Mouse (Mus musculus): ENCODE results near the gene Prss16. TPM values are rescaled to one million over a fixed set of nuclear protein-coding genes. Genes with fewer than 3 reads are reported as not detected.

Prss16 gene
- under 1 TPM in 1 of 2 experiments, not detected in 1; 0.46 TPM for total RNA-seq (2021)
- long read RNA-seq, experiment 1: 0 reads
- long read RNA-seq, experiment 2: 0 reads

GRCm38 (mm10) chr13:22009642-22010041 lies at the start of gene Prss16:
Gene Prss16 (minus strand): TSS chr13:22009742.
- no peak for DNase-seq (ENCODE audit: low spot score in 2 of 2)

DNA sequence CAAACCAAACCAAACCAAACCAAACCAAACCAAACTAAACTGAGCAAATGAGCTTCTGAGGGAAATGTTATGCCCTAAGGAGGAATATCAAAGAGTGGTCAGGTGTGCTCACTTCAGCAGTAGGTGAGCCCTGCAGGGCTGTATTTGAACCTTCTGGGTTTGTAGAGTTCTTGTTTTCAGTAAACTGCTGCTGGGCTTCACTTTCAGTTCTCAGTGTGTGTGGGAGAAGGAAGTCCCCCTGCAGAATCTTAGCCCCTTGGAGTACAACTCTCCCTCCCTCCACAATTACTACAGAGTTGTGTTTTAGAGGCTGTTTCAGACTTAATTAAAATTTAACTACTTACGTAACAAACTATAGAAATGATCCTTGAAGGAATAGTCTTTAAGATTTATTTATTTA lies 44.2 kb upstream of the Prss16 start:
- DNase-seq (ENCODE audit: low spot score in 2 of 2): no peak

DNA sequence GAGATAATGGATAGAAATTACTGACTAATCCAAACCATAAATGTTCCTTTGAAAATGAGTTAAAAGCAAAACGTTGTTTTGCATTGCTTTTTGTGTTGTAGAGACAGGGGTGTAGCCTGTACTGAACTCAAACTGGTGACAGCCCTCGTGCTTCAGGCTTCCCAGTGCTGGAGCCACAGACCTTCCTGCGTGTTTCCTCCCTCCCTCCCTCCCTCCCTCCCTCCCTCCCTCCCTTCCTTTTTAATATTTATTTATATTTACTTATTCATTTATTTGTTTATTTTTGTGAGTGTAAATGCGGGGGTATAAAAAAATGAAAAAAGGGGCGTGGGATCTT lies 41.9 kb upstream of the Prss16 start:
- no peak for DNase-seq (ENCODE audit: low spot score in 2 of 2)

DNA sequence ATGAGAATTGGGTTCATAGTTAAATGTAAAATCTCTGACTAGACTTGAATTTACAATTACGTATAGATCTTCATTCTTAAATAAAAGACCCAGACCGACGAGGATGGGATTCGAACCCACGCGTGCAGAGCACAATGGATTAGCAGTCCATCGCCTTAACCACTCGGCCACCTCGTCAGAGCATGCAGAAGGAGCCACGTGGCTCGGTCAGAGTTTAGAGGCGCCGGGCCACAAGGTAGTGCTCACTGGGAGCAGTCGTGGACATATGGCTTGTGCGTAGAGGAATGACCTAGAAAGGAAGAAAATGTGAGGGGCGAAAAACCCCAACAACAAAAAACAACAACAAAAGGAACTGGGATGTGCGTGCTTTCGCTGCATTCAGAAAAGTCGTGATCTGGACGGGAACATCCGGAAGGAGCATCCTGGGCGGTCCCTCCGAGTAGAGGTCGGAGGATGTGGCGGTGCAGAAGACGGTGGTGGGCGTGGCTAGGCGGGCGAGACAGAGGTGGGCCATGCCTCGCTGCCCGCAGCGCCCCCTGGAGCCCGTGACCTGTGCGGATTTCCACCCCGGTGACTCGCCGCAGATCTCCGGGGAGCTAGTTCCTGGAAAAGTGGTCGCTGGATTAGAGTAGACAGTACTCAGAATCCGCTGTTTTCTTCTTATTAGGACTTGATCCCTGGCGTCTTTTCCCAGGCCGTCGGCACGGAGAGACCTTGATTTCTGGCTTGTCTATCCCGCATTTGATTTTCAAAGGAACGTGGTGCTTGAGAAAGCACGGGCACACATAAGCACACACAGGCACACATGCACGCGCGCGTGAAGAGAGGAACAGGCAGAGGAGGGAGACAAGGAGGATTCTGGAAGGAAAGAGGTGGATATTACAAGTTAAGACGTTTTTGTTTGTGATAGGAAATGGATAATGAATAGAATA lies 41.3 kb upstream of the Prss16 start:
- DNase-seq (ENCODE audit: low spot score in 2 of 2): peak; percentile 90 to 93

GRCm38 (mm10) chr13:22049737-22050440 lies 40.3 kb upstream of the Prss16 start:
- DNase-seq (ENCODE audit: low spot score in 2 of 2): peak in 1 of 2 experiments; percentile 18

GRCm38 (mm10) chr13:22049041-22049440 lies 39.5 kb upstream of the Prss16 start:
- no peak for DNase-seq (ENCODE audit: low spot score in 2 of 2)

DNA sequence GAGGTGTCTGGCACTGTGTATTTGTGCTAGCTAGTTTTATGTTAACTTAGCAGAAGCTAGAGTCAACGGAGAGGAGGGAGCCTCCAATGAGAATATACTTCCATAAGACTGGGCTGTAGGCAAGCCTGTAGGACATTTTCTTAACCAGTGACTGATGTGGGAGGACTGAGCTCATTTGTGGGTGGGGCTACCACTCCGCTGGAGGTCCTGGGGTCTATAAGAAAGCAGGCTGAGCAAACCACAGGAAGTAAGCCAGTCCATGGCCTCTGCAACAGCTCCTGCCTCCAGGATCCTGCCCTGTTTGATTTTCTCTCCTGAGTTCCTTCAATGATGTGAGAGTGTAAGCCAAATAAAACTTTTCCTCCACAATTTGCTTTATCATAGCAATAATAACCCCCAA lies 35.8 kb upstream of the Prss16 start:
- no peak for DNase-seq (ENCODE audit: low spot score in 2 of 2)

DNA sequence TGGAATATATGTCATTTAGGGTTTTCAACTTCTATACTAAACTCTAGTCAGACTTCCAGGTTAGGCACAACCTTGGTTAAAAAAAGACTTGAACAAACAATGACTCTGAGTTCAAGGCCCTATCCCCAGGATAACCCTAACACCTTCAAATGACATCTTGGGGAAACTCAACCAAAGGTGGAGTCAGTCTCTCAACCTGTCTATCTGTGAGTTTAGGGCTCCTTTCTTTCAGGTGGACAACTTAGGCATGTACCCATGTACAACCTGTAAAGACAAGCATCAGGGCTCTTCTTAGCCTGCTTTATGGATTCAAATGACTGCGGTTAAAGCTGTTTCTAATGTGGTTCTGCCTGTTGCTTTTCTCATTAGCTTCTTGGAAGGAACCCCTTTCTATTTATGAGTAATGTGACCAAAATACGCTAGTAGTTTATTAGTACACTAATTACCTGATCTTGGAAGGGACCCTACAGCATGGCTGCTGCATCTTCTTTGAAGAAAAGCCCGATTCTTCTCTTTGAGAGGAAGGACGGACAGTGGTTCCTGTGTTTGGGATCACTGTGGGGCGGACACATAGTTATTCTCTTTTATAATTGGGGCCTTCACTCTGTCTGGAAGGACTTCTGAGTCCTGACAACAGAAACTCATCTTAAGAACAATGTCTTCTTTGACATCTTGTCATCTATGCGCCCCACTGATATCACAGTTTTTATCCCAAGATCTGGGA lies 35.1 kb upstream of the Prss16 start:
- no peak for DNase-seq (ENCODE audit: low spot score in 2 of 2)

DNA sequence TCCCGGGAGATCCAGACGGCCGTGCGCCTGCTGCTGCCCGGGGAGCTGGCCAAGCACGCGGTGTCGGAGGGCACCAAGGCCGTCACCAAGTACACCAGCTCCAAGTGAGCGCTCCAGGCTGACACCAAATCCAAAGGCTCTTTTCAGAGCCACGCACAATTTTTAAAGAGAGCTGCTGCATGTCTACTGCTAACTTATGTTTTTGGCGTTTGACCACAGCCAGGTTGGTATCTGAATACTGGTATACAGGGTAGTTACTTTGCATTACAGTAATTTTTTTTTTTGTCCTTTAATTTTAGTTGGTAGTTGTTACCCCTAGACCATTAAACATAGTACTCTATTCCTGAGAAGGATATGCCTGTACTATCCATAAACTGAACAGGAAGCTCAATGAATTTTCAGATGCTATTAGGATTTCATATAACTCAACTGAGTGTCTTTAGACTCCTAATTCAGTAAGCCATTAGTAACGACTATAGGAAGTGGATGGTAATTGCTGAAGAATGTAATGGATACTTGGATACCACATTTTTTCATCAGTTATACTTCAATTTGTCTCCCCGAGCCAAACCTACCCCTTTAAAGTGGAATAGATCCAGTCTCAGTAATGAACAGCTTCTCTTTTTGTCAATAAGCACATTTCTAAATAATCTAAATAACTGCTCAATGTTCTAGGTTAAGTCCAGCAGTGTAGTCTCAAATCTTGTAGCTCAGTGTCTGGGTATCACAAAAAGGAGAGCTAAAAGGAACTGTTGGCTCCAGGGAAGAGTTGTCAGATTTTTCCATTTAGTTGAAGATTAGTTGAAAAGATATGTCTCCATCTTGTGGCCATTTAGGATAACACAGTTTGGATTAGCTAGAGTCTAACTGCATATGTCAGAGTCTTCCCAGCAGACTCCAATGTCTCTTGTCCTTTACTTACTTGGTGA lies 34.2 kb upstream of the Prss16 start:
- DNase-seq (ENCODE audit: low spot score in 2 of 2): peak in 1 of 2 experiments; percentile 76

DNA sequence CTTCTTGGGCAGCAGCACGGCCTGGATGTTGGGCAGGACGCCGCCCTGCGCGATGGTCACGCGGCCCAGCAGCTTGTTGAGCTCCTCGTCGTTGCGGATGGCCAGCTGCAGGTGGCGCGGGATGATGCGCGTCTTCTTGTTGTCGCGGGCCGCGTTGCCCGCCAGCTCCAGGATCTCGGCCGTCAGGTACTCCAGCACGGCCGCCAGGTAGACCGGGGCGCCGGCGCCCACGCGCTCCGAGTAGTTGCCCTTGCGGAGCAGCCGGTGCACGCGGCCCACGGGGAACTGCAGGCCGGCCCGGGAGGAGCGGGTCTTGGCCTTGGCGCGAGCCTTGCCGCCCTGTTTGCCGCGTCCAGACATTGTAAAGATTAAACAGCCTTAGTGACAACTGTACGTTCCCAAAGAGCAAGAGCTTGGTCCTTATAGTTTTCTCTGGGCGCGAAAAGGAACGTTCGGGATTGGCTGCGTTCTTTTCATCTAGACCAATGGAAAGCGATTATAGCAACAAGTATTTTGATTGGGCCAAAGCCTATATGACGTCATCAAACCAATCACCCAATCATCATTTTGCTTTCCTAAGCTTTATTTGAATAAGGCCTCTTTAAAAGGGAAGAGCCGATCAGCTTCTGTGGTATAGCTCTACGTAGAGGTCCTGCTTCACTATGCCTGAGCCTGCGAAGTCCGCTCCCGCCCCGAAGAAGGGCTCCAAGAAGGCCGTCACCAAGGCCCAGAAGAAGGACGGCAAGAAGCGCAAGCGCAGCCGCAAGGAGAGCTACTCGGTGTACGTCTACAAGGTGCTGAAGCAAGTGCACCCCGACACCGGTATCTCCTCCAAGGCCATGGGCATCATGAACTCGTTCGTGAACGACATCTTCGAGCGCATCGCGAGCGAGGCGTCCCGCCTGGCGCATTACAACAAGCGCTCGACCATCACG lies 33.3 kb upstream of the Prss16 start, which contains the start of the genes Hist1h2ag and Hist1h2bj:
TSS of gene Hist1h2ag (minus strand) at position 377 of the 935 bp plus-strand sequence.
TSS of gene Hist1h2bj (plus strand) at position 647 of the 935 bp plus-strand sequence.
- DNase-seq (ENCODE audit: low spot score in 2 of 2): peak; percentile 83 to 98

DNA sequence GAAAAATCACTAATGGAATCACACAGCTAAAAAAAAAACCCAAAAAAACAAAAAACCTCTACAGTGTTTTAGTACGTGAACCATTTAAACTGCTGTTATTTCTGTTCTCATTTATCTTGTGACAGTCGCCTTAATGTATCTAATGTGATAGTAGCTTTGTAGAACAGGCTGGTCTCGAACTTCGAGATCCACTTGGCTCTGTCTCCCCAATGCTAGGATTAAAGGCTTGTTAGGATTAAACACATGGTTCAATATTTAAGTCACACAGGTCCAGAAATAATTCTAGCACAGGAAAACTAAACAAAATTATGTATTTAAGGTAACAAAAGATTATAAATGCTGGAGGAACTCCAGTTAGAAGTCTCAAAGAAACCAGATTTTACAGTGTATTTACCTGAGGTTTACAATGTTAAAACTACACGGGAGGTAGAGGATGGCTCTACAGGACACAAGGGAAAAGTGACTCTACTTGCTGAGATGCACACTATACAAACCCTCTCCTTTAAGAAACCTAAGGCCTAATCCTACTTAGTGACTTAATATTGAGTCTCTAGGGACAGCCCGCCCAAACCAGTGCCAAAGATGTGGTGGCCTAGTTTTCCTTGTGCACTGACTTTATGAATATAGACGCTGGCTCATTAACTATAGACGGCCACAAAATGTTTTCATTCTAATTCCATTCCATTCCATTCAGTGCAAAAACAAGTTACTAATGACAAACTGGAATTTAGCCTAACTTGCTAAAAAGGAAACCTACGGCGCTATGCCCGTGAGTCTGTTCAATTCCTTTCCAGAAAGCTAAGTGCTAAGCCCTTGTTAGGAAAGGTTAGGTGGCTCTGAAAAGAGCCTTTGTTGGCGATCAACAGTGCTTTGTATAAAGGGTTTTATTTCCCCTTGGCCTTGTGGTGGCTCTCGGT lies 32.4 kb upstream of the Prss16 start:
- DNase-seq (ENCODE audit: low spot score in 2 of 2): no peak

DNA sequence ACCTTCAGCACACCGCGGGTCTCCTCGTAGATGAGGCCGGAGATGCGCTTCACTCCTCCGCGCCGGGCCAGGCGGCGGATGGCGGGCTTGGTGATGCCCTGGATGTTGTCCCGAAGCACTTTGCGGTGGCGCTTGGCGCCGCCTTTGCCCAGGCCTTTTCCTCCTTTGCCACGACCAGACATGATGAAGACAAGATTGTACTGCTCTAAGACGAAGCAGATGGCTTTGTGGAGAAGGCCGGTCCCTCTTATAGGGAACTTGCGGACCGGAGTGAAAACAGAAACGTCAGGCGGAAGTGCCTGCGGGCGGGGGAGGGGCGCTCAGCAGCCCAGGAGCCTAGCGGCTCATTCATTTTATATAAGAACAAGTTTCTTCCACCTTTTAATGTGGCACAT lies 31.6 kb upstream of the Prss16 start, which contains the start of gene Hist1h4i:
TSS of gene Hist1h4i (minus strand) at position 221 of the 395 bp plus-strand sequence.
- DNase-seq (ENCODE audit: low spot score in 2 of 2): peak; percentile 97

- DNase-seq (ENCODE audit: low spot score in 2 of 2): no peak
Observed at GRCm38 (mm10) chr13:22040464-22041141, 31.1 kb upstream of the Prss16 start.

GRCm38 (mm10) chr13:22039951-22040463 lies 30.5 kb upstream of the Prss16 start:
- no peak for DNase-seq (ENCODE audit: low spot score in 2 of 2)

GRCm38 (mm10) chr13:22039364-22039763 lies 29.8 kb upstream of the Prss16 start:
- DNase-seq (ENCODE audit: low spot score in 2 of 2): no peak

- DNase-seq (ENCODE audit: low spot score in 2 of 2): no peak
Observed at GRCm38 (mm10) chr13:22037415-22037814, 27.9 kb upstream of the Prss16 start.

DNA sequence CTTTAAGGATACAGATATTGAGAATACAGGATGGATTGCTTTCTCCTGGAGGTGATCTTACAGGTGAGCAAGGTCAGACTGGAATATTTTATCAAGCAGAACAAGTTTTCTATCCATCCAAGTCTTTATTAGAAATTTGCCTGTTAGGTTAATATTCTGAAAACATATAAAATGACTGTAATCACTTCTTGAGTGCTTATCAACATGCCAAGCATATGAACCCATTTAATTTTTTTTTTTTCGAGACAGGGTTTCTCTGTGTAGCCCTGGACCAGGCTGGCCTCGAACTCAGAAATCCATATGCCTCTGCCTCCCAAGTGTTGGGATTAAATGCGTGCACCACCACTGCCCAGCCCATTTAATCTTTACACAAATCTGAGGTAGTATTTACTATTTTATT lies 27.4 kb upstream of the Prss16 start:
- no peak for DNase-seq (ENCODE audit: low spot score in 2 of 2)

Data from layer of hippocampus, postnatal 14 days (tissue).